Mouse (Mus musculus) layer of hippocampus, adult 9-10 months (tissue): ENCODE results near the gene Mef2a.
"Not testable (repeated sequence)": the region's sequence is repeated elsewhere in the genome, so short reads cannot be mapped to it uniquely, and the experiment has no call there.

Experiments
- DNase-seq: peaks from one replicate; pipeline ENCODE4 v3.0.0; 2022; ENCODE audit warnings: low spot score

The Mef2a gene

DNA sequence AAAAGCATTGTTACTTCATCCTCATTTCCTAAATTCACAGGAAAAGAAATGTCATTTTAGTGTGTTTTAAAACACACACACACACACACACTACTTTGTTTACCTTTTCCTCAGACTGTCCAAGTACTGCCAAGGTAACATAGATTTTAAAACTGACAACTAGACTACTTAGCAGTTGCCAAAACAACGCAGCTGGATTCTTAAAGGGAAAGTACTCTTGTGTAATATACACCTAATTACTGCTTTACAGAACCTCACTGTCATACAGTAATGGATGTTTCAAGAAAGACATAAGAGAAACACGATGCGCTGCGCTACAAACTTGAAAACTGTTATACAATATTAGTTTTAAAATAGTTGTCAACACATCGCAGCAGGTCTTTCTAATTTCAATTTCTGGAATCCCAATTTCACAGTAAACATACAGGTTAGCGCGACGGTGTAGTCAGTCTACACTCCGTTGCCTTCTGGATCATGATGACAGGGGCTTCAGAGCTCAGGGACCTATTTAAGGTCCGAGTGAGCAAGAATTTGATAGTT lies 1.2 kb downstream of the Mef2a start:
- DNase-seq: no peak

DNA sequence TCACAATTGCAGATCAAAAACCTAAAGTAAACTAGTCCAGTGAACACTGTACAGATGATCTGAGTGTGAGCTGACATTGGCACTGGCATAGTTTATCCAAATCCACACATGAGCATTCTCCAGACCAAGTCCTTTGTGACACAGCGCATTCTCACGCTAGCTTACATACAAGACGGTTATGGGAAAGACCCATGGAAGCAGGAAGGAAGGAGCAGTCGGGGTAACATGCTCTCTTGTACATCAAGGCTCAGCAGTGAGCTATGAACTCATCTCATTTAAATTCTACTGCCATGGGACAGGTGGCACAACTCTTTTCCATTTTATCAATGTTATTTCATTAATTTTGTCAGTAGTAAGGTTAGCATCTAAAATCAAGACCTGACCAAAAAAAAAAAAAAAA lies 3.0 kb downstream of the Mef2a start:
- no peak for DNase-seq

DNA sequence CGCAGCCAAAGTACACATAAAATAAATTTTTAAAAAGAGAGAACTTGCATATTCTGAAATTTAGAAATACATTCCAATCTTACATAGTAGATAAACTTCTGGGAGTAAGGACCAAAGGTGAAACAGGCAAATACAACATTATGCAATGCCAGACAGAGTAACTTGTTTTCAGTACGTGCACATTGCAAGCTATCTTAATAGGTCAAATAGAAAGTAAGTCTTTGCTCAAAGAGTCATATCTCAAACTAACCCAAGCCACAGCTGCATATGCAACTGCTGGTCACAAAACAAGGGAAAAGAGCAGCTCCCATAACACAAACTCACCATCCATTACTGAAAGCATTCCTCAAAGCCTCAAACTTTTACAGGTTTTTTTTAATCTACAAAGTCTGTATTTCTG lies 4.3 kb downstream of the Mef2a start:
- no peak for DNase-seq

DNA sequence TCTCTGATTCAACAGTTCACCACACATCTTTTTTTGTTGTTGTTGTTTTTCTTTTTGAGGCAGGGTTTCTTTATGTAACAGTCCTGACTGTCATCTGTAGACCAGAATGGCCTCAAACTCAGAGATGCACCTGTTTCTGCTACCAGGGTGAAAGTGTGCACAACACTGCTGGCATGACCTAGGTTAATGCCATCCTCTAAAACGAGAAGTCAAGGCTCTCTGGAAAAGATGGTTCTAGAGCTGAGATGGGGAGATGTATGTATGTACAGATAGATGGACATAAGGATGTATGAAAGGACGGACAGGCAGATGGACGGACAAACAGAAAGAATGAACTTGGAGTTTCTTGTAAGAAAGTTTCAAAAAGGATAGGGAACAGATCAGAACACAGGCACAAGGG lies 12.1 kb downstream of the Mef2a start:
- DNase-seq: no peak

DNA sequence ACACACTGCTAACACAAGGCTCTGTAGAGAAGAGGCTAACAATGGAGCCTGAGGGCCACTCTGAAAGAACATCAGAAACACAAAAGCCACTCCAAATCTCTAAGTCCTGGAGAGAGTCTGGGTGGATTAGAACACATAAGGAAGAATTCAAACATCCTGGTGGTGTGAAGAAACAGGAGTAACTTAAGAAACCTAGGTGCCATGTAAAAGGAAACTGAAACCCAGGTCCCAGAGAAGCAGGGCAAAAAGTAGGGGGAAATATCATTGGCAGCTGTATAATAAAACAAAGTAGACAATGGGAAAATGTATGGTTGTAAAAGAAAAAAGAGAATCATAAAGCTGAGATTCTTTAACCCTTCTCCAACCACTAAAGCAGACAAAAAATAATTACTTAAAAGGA lies 12.8 kb downstream of the Mef2a start:
- DNase-seq: no peak

DNA sequence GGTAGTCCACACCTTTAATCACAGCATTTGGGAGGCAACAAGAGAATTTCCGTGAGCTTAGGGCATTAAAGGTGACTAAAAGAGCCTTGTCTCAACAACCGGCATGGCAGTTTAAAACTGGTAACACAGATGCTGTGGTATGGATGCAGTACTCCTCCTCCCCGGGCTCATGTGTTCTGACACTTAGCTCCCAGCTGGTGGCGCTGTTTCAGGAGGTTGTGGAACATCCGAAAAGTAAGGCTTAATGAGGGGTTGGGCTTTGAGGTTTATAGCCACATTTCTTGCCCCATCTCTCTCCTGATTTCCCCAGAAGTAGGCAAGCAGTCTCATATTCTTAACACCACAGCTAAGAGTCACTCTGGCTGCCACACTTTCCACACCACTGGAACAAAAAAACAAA lies 16.8 kb downstream of the Mef2a start:
- no peak for DNase-seq

DNA sequence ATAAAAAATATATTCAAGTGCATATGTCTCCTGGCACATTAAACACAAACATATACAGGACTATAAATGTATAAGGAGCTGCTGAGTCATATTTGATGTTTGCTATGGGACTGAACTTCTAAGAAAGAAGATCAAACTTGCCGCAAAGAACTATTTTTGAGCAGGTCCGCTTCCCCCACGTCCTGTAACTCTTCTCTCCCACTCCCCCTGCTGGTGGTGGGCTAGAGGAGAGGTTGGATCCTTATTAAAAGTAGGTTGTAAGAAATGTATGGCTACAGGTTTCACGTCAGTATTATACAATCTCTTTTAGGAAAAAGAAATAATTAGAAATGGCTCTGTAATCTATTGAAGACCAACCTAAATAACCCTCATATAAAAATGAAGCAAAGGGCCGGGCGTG lies 19.0 kb downstream of the Mef2a start:
- DNase-seq: no peak

DNA sequence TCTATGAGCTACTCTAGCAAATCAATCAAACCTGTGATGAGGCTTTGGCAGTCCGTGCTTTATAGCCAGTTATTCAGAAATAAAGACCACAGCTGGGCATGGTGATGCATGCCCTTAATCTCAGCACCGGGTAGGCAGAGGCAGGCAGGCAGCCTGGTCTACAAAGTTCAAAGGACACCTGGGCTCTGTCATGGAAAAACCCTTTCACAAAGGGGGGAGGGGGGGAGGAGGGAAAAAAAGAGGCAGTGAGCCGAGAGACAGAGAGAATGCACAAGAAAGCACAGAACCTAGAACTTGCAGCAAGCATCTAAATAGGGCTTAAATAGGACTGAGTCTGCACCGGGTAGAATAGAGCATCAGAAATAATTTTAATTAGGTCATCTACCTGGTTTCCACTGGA lies 19.7 kb downstream of the Mef2a start:
- DNase-seq: no peak

DNA sequence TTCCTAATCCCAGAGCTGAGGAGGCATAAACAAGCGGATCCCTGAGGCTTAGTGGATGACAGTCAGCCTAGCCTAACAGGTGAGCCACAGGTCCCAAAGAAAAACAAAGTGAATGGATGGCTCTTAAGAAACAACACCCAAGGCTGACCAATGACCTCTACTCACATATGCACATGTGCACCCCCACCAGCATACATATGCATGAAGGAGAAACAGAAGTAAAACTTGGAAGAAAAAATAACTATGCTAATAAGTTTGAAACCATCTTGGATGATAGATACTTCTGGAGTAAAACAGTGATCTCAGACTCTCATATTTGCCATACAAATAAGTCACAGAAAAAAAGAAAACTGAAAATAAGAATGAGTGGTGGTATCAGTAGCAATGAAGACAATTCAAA lies 28.2 kb downstream of the Mef2a start:
- no peak for DNase-seq

DNA sequence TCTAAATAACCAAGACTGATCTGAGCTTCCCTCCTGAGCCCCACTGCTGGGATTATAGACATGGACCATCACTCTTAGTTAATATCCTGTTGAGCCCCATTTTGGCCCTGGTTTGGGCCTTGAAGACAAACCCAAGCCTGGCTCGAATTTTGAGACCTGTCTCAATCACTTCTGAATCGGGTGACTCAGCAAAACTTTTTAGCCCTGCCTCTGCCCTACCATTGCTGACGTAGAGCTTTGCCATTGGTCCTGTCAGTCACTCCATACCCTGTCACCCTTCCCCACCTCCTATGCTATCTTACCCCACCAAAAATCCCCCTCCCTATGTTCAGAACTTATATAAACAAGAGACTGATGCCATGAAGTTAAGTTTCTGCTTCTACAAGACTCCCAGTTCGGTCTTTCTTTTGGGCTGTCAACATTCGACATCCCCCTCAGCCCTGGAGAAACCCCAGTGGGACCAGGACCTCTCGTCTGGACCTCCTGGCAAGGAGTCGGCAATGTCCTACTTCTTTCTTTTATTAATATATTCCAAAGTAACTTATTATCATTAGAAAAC lies 30.5 kb downstream of the Mef2a start:
- DNase-seq: no peak

DNA sequence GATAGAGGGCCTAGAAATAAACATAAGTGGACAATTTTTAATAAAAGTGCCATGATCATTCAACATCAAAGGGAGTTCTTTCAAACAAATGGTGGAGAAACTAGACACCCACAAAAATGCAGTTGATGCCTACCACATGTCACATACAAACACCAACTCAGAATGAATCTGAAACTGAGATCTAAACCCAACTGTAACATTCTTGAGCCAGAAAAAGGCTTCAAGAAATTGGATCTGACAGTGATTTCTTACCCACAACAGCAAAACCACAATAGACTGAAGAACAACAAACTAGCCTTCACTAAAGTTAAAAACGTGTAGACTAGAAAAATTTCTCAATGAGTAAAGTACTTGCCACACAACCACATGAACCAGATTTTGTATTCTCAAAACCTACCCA lies 52.3 kb downstream of the Mef2a start:
- DNase-seq: no peak

DNA sequence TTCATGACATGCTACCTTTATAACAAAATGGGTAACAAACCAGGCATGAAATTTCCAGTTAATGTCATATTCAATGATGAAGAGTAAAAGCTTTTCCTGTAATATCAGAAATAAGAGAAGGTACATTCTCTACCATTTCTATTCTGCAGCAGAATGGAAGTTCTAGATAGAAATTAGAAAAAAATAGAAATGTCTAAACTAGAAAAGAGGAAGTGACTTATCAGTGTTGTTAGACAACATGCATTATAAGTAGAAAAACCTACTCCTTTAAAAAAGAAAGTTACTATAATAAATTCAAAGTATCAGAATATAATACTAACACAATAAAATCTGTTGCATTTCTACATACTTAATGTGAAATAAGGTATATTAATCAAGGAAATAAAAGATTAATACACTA lies 54.0 kb downstream of the Mef2a start:
- no peak for DNase-seq

DNA sequence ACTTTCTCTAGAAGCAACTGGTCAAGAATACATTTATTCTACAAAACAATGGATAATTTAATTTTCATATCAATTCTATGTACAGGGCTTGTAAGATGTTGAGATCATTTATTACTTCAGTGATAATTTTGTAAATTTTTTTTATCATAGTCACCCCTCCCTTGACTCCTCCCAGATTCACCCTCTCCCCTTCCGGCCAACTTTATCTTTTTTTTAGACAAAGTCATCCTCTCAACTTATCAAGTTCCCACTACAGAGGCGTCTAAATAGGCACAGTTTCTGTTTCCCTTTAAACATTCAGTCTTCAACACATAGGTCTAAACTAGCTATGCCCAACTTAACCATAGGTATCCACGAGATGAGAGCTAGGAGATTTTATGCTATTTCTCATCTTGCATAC lies 59.5 kb downstream of the Mef2a start:
- no peak for DNase-seq

DNA sequence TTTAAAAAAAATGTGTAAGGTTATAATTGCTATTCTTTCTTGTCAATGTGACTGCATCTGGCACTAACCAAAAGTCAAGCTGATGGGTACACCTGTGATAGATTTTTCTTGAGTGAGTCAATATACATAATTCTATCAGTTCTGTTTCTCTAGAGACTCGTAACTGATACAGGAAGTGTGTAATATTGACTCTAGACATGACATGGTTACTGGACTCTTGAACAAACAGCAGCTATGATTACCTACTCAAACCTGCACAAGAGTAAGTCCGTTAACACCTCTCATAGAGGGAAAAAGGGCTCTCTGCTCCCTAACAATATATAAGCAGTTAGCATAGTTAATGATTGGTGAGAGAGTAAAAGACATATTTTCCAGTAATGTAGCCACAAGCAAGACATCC lies 62.5 kb downstream of the Mef2a start:
- DNase-seq: no peak

DNA sequence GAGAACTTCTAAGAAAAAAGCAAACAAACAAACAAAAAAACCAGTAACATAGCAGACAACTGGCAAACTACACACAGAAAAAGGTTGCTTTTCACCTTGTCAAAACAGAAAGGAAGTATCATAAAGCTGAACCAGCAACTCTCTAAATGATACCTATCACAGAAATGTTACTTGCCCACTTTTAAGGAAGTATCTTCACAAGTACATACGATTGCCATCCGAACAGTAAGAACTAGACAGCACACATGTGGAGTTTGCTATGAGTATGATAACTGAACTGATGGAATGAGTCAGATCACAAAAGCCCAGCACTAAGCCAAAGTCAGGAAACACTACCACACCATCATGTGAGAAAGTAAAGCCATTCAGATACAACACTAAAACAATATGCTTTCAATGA lies 64.6 kb downstream of the Mef2a start:
- DNase-seq: no peak

DNA sequence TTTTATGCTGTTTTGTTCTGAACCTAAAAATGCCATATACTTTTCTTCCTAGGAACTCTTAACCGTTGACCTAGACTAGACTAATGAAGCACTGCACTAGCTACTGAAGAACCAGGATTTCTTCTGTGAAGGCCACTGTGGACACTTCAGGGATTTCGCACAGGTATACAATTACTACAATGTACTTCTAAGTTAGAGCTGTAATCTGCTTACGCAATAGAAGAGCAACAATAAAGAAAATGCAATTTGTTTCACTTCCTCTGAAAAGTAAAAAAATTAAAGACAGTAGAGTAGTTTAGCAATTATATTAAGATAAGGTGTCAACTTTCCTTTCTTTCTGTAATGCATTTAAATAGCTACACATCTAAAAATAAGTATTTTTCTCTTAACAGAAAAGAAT lies 65.6 kb downstream of the Mef2a start:
- DNase-seq: no peak

DNA sequence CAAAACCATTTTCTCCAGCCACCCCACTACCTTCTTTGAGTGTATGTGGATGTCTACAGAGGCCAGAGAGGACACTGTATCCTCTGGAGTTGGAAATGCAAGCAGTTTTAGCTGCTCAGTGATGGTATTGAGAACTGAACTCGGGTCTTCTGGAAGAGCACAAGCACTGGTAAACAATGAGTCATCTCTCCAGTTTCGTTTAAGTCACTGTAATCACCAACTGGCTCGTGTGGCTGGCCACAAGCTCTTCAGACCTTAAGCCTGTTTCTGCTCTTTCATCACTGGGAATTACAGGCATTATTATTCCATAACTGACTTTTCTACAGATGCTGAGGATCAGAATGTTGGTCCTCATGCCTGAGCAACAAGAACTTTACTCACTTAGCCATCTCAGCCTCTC lies 67.7 kb downstream of the Mef2a start:
- DNase-seq: no peak

DNA sequence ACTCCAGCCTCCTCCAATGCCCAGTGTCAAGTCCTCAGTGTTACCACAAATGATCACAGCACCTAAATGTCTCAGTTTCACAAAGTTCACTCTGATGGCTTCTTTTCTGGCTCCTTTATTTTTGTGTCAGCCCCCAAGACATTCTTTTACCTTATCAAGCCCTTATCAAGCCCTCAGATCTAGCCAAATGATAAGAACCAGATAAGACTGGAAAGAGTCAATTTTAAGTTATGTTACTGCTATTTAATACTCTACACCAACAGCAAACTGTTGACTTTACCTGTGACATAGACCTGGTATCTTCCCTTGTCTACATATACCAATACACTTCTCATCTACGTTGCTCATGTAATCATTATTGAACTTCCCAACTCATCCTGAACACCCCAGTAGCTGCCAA lies 76.2 kb downstream of the Mef2a start:
- DNase-seq: no peak

DNA sequence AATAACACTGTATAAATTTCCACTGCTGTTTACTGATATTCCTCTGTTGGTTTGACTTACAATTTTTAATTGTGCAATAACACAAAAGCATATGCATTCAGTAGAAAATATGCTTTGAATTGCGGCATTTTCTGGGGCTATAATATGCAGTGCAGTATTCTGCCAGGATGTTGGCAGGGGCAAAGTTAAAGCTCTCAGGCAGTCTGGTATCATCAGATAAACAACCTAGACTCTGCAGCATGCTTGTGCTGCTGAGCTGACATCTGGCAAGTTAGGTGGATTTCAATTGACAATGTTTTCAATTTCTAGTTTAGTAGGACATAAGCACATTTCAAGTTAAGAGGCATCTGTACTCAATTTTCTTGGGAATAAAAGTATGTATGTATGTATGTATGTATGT lies 81.3 kb downstream of the Mef2a start:
- no peak for DNase-seq

DNA sequence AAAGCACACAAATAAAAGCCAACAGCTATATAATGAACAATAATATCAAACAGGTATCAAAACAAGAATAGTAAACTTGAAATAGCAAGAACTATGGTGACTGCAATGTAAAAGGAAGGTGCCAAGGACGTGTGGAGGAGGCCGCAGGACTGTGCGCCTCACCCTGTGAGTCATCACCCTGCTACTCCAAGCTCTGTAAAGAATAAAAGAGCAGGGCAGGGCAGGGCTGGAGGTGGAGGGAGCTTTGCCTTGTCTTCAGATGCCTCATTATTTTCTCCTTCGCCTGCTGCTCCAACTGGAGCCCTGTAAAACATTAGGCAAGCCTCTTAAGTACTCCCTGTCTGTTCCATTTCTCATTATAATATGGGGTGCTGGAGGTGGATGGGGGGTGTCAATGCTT lies 85.2 kb downstream of the Mef2a start:
- no peak for DNase-seq

DNA sequence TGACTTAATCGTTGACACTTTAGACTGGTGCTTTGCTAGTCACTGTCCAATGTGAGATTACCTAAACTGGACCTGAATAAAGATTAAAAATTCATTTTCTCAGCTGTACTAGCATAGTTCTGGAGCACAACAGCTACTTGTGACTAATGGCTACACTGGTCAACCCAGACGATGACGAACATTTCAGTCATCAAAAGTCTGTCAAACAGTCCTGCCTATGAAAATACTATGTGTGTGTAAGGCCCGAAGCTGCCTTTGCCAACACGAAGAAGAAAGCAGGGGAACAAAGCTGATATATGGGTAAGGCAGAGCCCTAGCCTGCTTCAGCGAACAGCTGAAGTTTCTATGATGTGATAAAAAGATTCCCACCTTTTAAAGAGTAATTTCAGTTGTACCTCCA lies 89.1 kb downstream of the Mef2a start:
- no peak for DNase-seq

DNA sequence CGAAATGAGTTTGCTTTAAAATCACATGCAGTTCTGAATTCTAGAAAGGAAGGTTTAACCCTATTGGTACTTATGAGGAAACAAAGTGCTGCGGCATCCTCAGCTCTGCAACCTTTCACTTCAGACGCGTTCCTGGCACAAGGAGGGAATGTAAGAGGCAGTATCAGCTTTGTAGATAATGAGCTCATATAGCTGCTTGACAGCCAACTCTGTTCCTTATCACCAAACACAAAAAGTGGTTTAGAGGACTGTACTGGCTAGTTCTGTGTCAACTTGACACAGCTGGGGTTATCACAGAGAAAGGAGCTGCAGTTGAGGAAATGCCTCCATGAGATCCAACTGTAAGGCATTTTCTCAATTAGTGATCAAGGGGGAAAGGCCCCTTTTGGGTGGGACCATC lies 102.2 kb downstream of the Mef2a start:
- DNase-seq: not testable (repeated sequence)

DNA sequence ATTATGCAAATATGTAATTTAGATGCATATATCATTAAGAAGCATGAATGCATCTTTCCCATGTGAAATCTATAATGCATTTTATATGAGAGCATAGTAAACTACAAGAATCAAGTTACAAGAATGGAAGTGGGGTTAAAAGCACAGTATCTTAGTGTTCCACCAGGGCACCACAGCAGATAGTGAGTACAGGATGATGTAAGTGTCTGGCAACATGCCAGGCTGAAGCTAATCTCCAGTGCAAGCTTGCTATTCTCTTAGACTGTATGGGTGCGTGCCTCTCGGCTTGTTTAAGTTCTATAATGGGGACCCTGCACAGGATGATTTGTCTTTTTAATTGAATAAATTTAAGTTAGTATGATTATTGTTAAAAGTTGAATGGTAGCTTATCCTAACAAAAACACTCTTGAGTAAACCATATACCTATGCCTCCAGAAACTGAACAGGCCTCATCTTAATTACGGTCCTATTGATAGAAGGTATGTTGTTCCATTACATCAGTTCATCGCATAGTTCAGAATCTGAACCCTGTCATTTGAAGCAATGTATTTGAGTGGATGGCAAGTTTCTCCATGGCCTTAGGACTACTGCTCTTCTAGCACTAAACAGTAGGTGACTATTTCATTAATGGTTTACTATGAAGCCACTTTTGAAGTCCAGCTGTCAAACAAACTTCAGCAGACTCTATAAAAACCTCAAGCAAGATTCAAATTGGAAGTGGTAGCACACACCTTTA lies 112.7 kb downstream of the Mef2a start:
- DNase-seq: peak; percentile 33

DNA sequence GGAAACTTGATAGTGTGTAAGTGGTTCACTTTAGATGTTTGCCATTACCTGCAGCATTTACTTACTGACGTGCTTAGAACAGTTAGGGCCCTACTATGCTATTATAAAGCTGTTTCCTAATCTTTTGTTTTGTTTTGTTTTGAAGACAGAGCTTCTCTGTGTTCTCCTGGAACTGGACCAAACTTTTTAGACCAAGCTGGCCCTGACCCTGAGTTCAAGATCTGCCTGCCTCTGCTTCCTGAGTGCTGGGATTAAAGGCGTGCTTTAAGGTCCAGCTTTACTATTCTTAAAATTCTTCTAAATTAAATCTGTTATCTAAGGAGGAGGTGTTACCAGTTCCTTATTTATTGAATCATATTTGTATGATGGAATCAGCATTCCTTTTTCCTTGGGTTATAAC lies 126.6 kb downstream of the Mef2a start:
- no peak for DNase-seq
